Mouse (Mus musculus): ENCODE data around the gene Fam69b.

The Fam69b gene

DNA sequence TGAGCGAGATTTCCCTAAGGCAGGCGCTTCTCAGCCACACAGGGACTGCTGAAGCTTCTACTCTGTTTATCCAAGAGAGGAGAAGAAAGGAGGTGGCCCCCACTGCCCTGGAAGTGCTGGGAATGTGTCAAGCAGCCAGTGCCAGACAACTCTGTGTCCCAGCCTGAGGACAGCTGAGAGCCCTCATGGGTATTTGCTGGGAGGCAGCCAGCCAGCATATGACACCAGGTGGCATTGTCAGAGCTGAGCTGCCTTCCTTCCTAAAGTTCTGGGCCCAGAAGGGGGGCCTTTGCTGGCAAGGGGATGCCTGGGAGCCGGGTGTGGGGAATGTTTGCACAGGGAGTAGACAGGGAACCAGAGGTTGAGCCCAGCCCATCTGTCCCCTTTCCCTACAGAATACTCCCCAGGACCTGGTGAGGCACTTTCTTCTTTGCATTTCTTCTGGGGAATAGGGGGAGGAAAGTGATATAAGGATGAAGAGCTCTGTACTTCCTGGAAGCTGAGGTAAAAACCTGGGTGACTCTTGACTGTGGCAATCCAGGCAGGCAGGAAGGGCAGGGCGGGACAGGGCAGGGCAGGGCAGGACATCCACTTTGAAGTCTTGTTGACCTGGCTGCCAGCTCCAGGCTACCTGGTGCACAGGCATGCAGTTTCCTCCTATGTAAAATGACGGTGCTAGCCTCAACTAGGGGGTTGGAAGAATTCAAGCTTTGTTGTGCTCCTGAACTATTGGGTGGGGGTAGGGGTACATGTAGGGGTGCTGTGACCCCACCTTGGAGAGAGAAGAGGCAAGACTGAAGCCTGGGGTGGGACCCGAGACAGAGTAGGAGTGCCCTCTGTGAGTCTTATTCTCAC is 21.0 kb upstream of the Fam69b start:
- no peak for TF ChIP-seq GATA4 (IDR thresholded peaks at IDR 0.05; ENCODE audit: insufficient replicate concordance, low read length)

DNA sequence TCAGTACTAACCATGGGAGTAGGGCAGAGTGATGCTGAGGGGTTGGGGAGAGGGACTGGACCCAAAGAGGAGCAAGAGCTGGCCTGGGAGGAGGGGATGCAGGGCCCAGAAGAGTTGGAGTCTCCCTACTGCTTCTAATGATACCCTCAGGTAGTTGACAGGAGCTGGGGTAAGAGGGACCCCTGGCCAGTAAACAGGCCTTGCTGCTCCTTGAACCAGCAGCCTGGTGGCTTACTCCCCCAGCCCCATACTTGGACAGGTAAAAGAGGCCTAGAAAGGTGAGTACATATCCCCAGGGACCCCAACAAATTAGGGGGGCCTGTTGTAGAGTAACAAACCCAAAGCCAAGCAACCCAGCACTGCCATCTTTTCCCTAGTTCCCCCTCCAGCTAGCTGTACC is 19.5 kb upstream of the Fam69b start:
- TF ChIP-seq GATA4 (IDR thresholded peaks at IDR 0.05; ENCODE audit: insufficient replicate concordance, low read length): no peak

DNA sequence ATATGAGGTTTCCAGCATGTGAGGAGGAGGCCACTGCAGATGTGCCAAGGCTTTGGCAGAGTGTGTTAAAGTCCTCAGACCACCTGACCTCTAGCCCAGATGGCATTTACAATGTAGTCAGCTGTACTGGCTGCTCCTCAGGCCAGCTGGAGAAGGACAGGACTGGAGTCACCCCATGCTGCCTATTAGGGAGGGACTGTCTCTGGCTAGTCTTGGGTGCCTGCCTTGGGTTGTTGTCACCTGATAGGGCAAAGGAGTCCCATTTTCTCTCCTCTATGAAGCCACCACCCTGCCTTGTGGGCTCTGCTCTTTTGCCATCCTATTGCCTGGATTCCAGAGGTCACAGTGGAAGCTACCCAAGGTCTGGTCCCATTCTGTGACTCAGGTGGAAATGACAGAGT is 19.0 kb upstream of the Fam69b start:
- TF ChIP-seq GATA4 (IDR thresholded peaks at IDR 0.05; ENCODE audit: insufficient replicate concordance, low read length): no peak

DNA sequence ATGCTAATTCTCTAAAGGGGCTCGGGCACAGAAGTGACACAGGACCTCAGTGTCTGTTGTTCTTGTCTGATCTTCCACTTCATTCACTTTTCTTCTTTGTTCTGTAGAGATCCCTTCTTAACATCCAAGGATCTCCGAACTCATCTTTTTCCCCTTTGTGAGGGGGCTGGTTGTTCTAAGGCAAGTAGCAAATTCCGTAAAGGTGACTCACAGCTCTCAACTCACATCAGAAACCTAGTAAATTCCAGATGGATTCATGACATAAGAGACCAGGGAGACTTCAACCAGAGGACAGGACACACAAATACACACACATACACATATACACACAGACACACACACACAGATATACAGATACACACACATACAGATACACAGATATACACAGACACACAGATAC is 17.7 kb upstream of the Fam69b start:
- no peak for TF ChIP-seq GATA4 (IDR thresholded peaks at IDR 0.05; ENCODE audit: insufficient replicate concordance, low read length)

DNA sequence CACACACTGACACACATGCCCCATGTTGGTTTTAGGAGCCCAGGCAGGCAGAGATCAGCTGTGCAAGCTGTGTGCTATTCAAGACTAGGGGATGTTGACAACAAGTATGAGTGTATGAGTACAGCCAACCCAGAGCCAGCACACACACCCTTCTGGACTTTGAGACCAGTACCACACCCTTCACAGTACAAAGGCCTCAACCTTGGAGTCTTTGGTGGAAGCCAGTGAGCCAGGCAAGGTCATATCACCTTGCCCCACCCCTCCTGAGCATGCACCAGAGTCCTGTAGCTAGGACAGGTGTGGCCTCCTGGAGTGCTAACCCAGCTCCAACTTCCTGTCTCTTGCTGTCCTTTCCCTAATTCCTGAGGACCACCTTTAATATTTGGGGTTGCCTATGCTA is 17.2 kb upstream of the Fam69b start:
- TF ChIP-seq GATA4 (IDR thresholded peaks at IDR 0.05; ENCODE audit: insufficient replicate concordance, low read length): no peak

DNA sequence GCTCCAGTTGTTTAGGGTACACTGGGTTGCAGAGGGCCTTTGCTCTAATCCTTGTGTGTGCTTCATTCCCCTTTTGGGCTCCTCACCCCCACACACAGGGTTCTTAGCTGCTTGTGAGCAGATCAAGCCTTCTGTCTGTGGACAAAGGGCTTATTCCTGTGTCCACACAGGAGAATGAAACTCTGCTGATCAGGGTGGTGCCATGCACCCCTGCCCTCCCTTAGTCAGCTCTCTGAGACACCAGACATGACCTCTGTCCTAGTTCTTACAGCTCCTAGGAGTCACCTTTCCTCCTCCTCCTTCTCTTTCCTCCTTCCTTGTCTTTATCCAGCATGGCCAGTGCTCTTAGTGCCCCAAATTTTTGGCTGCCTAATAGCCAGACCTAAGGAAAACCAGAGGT is 16.4 kb upstream of the Fam69b start:
- no peak for TF ChIP-seq GATA4 (IDR thresholded peaks at IDR 0.05; ENCODE audit: insufficient replicate concordance, low read length)

DNA sequence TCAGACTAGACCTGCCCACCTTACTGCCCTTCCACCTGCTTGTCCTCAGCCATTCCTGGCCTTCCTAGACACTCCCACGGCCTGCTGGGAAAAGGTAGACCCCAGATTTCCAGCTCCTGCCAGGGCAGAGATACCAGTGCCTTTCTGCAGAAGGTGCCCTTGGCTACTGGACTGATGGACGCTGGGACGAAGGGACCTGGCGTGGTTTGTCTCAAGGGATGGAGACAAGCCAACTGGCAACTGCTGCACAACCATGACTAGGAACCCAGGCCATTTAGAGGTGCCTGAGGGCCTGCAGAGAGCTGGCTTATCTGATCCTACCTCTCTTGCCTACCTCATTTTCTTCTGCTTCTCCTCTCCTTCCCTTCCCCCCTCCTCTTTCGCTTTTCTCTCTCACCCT is 13.4 kb upstream of the Fam69b start:
- no peak for TF ChIP-seq GATA4 (IDR thresholded peaks at IDR 0.05; ENCODE audit: insufficient replicate concordance, low read length)

DNA sequence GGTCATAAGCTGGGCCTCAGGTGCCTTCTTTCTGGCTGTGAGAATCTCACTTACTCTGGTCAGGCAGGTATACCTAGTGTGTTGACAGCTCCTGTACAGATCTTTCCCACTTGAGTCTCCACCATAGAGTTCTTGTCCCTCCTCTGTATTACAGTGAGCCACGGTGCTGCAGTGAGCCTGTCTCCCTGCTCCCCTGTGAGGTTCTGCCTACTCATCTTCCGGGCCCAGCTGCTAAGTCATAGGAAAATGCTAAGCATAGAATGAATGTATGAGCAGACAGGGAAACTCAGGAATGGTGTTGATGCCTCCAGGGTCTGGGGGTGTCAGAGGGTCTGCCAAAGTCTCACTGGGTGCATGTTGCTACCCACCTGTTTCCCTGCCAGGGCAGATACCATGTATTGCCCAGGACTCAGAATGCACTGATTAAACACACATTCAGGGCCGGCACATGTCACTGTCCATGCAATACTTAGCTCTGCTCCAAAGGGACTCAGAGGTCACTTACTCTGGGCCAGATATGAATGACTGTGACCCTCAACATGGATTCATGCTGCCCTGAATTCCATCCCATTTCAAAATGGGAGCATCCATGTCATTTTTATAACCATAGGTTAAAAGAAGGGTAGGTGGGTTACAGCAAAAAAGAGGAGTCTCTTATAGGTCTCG is 12.7 kb upstream of the Fam69b start:
- no peak for TF ChIP-seq GATA4 (IDR thresholded peaks at IDR 0.05; ENCODE audit: insufficient replicate concordance, low read length)

DNA sequence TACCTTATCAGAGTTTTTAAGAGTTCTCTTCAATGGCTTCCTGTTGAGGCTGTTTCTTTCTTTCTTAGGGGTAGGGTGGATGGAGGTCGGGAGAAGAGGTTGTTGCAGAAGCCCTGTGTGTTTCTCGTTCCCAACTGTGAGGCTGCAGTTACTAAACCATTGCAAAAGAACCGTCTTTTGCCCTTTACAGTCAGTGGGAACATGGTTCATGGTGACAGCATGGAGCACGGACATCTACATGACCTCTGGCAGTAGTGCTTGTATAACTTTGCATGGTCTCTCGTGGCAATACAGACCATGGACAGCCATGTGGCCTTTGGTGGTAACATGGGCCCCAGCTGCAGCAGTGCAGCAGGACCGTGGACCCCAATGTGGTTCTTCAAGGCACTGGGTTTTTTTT is 10.9 kb upstream of the Fam69b start:
- TF ChIP-seq GATA4 (IDR thresholded peaks at IDR 0.05; ENCODE audit: insufficient replicate concordance, low read length): no peak

DNA sequence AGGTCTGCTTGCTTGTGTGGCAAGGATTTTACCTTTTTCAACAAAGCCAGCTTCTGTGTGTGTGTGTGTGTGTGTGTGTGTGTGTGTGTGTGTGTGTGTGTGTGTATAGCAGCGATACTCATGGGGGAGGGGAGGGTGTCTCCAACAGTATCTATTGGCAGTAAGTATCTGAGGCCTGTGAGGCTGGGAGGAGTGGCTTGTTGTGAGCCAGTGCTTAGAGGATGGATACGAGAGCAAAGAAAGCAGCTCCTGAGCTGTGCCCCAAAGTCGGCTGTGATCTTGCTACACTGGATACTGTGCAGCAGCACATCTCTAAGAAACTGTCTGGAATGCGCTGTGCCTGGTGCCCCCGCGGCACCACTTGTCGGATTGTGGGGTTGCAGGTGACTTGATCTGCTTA is 10.3 kb upstream of the Fam69b start:
- no peak for TF ChIP-seq GATA4 (IDR thresholded peaks at IDR 0.05; ENCODE audit: insufficient replicate concordance, low read length)

DNA sequence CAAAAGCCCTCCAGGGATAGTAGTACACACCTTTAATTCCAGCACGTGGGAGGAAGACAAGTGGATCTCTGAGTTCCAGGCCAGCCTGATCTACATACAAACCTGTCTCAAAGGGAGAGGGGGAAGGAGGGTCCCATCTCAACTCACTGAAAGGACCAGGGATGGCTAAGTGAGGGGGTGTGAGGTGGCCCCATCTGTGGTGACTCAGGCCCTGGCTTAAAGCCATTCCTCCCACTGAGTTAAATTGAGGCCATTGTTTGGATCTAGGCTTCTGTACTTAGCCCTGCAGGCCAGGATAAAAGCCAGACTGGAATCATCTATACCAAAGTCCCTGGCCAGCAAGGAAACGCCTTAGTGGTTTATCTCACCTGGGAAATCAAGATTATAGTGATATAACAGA is 7.0 kb upstream of the Fam69b start:
- no peak for TF ChIP-seq GATA4 (IDR thresholded peaks at IDR 0.05; ENCODE audit: insufficient replicate concordance, low read length)

DNA sequence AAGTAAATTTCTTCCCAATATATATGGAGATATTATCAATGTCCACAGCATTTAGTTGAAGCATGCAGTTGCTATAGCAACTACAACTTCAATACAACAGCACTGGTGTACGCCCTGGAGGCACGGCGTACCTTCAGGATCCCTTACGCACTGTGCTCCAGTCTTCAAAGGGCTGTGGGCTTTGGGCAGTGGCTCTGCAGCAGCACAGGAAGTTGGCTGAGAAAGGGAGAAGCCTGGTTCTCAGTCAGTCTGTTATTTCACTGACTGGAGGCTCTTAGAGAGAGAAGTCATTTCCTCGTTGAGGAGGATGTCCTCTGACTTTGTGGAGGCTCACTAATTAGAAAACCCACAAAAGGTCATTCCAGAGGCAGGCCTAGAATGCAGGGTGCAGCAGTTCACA is 5.3 kb upstream of the Fam69b start:
- no peak for TF ChIP-seq GATA4 (IDR thresholded peaks at IDR 0.05; ENCODE audit: insufficient replicate concordance, low read length)

DNA sequence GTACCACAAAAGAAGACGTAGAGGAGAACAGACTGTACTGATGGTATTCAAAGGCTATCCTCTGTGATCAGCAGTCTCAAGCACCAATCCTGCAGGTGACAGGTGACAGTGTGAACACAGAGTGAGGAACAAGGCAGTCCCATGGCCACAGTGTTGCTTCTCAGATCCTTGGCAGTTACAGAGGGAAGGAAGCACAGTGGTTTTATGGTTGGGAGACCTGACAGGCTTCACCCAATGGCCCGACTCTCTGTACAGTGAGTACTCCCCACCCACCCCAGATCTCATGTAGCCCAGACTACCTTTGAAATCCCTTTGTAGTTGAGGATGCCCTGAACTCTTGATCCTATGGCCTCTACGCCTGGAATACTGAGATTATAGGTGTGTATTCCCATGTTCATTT is 2.8 kb upstream of the Fam69b start:
- TF ChIP-seq GATA4 (IDR thresholded peaks at IDR 0.05; ENCODE audit: insufficient replicate concordance, low read length): no peak

DNA sequence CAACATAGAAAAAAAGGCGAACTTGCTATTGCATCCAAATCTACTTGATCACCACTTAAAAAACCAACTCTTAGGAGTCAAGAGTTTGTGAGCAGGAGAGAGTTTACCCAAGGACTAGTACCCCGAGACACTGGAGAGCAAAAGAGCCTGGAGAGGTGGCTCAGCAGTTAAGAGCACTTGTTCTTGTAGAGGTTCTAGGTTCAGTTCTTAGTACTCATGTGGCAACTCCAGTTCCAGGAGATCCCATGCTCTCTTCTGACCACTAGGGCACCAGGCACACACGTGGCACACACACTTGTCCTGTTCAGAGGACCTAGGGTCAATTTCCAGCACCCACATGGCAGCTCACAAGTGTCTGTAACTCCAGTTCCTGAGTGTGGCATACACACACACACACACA is 2.2 kb upstream of the Fam69b start:
- no peak for TF ChIP-seq GATA4 (IDR thresholded peaks at IDR 0.05; ENCODE audit: insufficient replicate concordance, low read length)

DNA sequence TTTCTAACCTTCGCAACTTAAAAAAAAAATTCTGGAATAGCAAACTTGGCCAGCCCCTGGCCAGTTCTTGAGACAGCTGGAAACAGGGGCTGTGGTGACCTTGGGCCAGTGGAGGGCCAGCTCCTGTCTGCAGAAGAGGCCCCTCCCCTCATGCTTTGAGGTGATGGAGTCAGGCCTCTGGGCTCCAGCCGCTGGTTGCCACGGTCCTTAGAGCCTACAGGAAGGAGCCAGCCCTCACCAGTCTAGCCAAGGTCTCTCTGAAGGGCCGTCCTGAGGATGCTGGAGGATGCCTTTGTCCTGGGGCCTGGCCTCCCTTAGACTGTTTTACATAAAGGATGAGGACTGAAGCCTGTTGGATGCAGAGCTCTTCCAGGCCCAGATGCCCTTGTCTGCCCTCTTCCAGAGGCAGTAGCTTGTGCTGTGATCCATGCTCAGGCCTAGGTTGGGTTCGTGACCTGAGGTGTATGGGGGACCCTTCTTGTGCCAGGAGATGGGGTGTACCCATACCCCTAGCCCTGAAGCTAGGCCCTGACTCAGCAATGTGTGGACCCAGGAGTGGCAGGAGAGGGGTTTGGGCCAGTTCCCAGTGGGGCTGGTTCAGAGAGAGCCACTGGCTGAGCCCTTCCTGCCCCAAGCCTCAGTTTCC is 658 bp downstream of the Fam69b start:
- TF ChIP-seq GATA4 (IDR thresholded peaks at IDR 0.05; ENCODE audit: insufficient replicate concordance, low read length): no peak
